Mouse (Mus musculus) olfactory bulb, adult 2 months (tissue): Measurements from ENCODE around the gene Zfp335.
"Not testable (repeated sequence)": the region's sequence is repeated elsewhere in the genome, so short reads cannot be mapped to it uniquely, and the experiment has no call there.

Experiments
- CTCF ChIP-seq: fragments of 200-500 bp; IDR thresholded peaks from 2 replicates; pipeline ENCODE4 v1.5.1; 2012; ENCODE audit warnings: low read depth, mild to moderate bottlenecking, low read length, moderate library complexity; ENCODE audit not compliant: insufficient read depth
- POLR2A ChIP-seq: fragments of 200-500 bp; IDR thresholded peaks from 2 replicates; pipeline ENCODE4 v1.6.1; 2012; ENCODE audit warnings: mild to moderate bottlenecking, low read depth, low read length, moderate library complexity; ENCODE audit not compliant: insufficient read depth

DNA sequence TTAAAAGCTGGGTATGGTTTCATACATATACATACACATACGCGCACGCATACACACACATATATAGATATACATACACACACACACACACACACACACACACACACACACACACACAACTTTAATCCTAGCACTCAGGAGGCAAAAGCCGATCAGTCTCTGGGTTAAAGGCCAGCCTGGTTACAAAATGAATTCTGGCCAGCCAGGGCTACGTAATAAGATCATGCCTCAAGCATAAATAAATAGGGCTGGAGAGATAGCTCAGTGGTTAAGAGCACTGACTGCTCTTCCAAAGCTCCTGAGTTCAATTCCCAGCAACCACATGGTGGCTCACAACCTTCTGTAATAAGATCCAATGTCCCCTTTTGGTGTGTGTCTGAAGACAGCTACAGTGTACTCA is 56.0 kb downstream of the Zfp335 start:
- TF ChIP-seq CTCF, POLR2A: not testable (repeated sequence)
